Mouse (Mus musculus) kidney, adult 9 months (tissue): ENCODE results near the gene Susd4.
A peak's percentile ranks its signal among the peaks of the same experiment; 100 is the strongest.

Experiments used
- DNase-seq: peaks from one replicate; pipeline ENCODE4 v3.0.0; 2022

Susd4 gene

DNA sequence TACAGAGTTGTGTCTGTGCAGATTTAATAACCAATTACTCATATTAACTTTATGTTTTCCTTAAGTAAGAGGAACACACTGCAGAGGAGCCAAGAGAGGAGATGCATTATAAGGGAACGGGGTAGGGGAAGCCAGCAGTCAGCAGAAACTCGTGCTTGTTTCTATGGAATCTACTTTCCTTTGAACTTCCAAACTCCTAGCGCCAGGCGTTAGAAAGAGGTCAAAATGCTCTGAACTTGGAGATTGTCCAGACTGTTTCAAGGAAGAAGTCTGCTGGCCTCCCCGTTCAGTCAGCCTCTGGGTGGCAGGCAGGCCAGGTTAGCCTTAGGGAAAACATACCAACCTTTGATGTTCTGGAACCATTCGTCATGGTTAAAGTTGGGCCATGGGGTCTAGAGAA is 25.2 kb downstream of the Susd4 start:
- DNase-seq, result no peak

DNA sequence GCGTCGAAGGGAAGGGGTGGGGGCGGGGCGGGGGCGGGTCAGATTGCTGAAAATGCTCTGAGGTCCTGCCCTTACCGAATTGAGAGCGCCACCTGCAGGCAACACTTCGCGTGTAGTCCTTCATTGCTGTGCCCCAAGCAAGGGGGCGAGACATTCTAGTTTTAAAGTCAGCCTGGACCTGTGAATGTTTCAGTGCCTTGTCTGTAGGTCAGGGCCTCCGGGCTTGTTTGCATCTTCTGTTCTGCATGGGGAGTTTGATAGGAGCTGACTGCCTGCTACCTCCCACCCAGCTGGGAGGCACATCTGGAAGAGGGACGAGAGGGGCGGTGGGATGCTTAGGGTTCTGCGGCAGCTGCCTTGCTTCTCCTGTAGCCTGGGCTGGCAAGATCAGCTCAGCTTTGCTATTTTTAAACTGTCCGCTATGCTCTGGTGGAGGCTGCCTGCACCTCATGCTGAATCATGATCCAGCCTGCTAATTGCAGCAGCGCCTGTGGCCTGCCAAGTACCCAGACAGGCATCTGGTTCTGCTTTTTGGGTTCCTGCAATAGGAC is 28.9 kb downstream of the Susd4 start:
- peak; percentile 67 for DNase-seq

DNA sequence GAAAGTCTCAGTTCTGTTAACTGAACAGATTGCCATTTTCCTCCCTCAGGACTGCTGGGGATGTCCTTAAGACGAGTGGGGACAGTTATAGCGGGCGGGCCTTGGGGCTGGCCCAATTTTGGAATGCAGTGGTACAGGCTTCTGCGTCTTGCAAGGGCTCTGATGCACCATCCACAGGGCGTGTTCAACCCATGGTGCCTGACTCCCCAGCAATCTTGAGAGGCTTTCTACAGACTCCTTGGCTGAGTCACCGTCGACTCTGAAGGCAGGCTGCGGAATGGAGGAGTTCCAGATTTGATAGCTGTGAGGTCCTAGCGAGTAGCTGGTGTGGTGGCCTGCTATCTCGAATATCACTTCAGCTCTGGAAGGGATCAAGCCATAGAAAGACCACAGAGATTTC is 30.6 kb downstream of the Susd4 start:
- DNase-seq, result no peak

DNA sequence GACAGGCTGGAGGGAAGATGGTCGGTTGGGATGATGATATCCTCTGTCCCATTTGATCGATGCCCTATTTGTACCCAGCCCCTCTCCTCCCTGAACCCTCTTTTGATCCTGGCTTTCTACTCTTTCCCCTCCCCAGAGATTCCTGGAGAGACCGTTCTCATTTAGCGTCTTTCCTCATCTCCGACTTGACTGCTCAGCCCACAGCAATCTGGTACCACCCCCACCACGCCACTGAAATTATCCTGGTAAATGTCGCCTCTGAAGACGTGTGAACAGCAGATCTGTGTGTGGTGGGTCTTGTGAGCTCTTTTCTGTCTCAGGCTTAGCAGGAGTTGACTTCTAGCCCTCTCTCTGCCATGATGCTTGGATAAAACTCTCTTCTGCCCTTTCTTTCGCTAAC is 31.0 kb downstream of the Susd4 start:
- DNase-seq, result no peak

- DNase-seq, result no peak
Measured at GRCm38 (mm10) chr1:182797048-182797447, 33.4 kb downstream of the Susd4 start.

DNA sequence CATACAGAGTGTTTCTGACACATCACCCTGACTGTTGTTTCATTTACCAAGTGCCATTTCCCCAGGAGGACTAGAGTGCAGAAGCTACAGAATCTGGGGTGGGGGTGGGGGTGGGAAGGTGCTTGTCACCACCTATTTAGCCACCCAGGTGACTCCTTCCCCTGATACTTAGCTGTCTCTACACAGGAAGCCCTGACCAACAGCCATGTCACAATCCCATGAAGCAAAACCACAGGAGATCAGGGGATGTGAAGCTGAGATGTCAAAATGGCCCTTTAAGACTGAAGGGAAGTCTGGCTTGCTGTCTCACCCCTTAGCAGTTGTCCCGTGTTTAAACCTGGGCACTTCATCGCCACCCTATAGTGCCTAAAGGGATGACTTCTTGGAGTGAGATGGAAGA is 37.9 kb downstream of the Susd4 start:
- no peak for DNase-seq

DNA sequence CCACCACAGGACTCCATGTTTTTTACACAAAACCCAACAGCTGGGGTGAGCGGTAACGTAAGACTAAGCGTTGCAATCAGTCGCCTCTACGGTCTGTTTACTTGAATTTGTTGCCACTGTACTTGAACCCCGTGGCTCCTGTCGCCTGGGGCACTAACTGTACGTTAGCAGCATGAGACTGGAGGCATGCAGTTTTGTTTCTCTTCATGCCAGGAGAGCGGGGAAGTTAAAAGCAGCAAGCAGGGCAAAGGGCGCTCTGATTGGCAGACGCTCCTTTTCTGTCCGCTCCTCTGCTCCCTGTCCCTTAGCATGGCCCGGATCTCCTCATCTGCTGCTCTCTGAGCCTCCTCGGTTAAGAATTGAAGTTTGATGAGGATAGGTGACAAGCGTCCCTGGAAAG is 39.2 kb downstream of the Susd4 start:
- peak; percentile 12 for DNase-seq

- no peak for DNase-seq
Measured at GRCm38 (mm10) chr1:182813991-182814390, 50.3 kb downstream of the Susd4 start.

DNA sequence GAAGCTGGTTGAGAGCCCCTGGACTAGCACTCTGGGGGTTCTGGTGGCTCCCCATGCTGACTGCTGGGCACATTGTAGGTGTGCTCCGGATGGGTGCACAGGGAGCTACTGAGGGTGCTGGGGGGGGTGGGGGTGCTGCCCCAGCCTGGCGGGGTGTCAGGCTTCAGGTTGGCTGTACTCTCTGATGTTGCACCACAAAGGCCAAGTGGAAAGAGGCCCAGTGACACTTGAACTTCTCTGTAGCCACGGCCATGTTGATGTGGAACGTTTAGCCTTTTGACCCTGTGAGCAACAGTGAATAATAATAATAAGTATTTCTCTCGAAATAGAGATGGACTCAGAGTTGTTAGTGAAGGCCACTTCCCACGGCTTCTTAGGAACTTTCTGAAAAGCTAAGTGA is 50.9 kb downstream of the Susd4 start:
- no peak for DNase-seq

DNA sequence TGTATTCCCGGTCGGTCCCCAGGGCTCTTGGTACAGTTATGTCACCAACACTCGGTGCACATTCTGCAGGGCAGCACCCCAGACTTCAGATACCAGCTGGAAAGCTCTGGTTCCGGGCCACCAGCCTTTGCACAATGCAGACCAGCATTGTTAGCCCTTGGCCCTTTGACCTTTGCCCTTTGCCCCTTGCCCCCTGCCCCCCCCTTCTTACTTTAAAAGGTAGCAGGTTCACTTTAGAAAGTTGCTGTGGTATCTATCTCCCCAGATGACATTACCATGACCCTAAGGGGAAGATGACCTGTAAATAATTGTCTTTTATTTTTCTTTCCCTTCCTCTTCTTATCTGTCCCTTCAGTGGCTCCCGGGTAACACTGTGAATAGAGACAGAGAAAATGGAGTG is 53.4 kb downstream of the Susd4 start:
- DNase-seq, result no peak

GRCm38 (mm10) chr1:182817624-182818023 is 54.0 kb downstream of the Susd4 start:
- DNase-seq, result no peak

- DNase-seq, result no peak
Measured at GRCm38 (mm10) chr1:182818931-182819330, 55.3 kb downstream of the Susd4 start.

DNA sequence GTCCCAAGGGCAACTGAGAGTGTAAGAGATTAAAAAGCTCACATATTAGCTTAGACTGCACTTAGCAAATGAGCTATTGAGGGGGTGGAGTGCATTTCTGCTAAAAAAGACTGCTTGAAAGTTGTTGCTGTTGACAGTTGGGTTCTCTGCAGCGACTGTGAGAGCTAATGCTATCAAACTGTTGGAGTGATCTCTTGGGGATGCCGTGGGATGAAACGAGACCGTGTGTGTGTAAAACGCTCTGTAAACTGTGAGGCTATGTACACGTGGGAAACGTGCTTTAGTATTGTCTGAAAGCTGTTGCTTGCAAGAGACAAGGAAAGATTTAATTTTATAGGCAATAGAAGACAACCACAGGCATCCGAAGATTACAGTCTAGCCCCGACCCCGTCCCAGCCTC is 59.1 kb downstream of the Susd4 start:
- no peak for DNase-seq

DNA sequence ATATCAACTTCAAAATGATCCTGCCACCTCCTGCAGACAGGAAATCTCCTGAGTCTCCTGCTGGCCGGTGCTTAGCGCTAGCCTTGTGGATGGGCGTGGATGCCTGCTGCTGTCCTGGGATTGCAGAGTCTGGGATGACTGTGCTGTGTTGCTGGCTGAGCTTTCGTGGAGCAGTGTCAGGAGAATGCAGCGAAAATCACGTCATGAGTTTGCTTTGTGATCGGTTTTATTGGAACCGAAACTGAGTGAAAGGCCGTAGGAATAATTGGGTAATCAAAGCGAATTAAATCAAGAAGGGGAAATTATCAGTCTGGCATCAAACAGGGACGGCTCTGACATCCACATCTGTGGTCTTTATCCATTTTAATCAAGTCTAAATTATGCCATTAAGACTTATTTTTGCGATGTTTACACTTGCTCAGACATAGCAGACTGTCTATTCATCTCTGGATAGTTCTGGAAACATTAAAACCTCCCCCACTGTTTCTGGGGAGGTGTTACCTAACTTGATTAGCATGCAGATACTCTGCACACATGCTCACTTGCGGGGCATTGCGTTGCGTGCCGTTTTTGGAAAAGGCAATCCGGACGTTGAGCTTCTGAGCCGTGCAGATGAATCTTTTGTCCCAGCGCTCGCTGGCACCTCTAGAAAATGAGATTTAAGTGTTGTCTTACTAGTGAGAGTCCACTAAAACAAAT is 60.2 kb downstream of the Susd4 start:
- no peak for DNase-seq

DNA sequence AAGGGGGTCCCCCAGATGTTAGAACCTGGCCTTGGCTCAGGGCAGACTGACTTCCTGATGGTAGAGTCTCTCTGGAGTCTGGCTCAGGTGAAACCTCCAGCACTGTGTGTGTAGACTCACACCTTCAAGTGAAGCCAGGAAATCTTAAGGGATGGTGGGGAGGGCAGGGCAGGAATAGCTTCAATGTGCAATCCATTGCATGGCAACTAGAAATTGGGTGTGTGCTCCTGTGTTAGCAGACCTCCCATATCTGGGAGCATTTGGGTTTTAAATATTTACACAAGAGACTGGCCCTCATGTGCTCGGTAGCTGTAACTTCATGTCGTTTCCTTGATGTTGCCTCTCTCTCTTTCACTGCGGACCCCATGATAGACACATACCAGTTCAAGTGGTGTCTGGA is 62.9 kb downstream of the Susd4 start:
- no peak for DNase-seq

DNA sequence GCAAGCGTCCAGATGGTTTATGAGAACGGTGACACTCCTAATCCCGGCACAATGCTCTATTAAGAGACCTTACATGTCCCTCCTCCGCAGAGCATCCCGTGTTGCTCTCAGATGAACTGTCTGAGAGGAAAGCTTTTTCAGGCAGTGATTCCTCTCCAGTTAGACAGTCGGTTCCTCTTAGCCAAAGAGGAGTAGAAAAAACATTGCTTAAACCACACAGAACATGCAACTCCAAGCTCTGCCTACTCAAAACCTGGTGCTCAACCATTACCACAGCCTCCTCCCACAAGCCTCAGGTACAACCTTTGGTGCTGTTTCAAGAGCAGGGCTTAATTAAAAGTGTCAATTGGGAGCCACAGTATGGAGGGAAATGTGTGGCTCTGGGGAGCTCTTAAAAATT is 74.4 kb downstream of the Susd4 start:
- no peak for DNase-seq

DNA sequence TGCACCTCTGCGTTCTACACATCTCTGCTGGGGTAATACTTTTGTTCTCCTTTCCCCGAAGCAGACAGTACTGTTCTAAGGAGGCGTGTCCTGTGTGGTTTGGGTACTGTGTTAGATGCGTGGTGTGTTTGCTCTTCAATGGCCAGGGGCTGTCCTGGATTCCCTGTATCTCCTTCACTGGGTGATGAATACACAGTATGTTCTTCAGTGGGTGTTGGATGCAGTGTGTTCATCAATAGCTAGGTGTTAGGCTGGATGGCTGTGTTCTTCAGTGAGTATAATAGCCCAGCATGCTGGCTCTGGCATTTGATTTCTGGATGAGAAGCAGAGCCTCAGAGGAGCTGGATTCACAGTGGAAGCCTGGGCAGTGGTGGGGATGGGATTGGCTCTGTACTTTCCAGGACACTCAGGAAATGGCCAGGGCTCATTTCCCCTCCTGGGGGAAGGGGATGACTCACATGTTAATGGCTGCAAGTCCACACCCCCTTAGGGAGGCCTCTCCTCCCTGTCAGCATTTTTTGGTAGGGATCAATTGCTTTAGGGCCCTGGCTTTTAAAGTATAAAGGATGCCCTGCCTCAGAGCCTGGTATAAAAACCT is 75.8 kb downstream of the Susd4 start:
- no peak for DNase-seq

GRCm38 (mm10) chr1:182840011-182840410 is 76.4 kb downstream of the Susd4 start:
- no peak for DNase-seq

DNA sequence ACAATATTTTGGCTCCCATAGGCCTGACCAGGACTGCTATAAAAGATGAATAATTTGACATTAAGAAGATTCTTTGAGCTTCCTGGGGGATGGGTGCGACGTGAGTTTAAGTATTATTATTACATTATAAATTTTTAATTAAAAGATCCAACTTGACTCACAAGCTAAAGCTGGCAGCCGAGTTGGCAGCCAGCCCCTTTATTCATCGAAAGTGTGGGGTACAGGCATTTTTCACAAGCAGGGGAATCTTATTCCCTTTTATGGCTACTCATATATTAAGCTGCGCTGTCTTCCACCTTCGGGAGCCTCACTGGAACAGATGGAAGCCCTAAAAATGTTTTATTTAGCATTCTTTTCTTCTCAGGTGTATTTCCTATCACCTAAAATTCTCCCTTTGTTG is 76.9 kb downstream of the Susd4 start:
- no peak for DNase-seq

- DNase-seq, result no peak
Measured at GRCm38 (mm10) chr1:182849556-182849955, 85.9 kb downstream of the Susd4 start.

DNA sequence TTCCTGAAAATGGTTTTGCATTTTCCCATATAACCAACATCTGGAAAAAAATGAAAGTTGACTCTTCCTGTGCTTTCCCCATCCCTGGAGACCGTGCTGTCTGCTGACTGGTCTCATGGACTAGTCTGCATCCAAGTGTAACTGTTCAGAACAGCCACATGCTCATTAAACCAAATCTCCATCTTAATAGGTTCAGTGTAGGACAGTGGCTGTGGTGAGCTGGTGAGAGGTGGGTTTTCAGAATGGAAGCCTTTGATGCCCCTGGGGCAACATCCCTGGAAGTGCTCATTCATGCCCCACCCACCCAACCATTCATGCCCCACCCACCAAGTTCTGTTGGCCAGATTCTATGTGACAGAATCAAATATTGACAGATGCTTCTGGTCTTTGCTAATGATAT is 86.4 kb downstream of the Susd4 start:
- no peak for DNase-seq

DNA sequence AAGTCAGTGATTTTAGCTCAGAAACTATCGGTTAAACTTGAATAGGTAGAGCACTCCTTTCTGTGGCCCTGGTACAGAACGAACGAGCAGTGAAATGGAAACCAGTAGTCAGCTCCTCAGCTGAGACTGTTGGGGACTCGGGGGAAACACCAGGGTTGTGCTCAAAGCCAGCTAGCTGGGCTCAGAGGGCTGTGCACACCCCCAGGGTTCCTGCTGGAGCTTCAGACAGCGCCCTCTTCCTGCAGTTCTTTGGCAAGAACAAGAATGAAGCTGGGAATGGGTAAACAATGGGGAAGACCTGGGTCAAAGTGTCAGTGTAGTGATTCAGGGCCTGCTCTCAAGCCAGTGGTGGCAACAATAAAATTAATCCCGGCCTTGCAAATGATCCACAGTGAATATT is 88.5 kb downstream of the Susd4 start:
- no peak for DNase-seq

- DNase-seq, result no peak
Measured at GRCm38 (mm10) chr1:182856636-182857035, 93.0 kb downstream of the Susd4 start.

- DNase-seq, result no peak
Measured at GRCm38 (mm10) chr1:182861671-182862358, 98.2 kb downstream of the Susd4 start.
